Mouse (Mus musculus) right cerebral cortex, postnatal 4 days (tissue): ENCODE measurements at regions not wholly inside any gene's neighbourhood (a gene's known extent, or its start where the extent isn't known, plus 50 kb on each side); places are given as distances from the start of the nearest gene placed in this dataset.

ENCODE experiments used
- DNase-seq: peaks from one replicate; pipeline ENCODE4 v3.0.0-alpha.2; 2022

- DNase-seq, result no peak
Observed at GRCm38 (mm10) chr7:135818298-135818697, 102.1 kb upstream of the Mki67 start.

- DNase-seq, result no peak
Observed at GRCm38 (mm10) chr7:135823884-135824750, 108.0 kb upstream of the Mki67 start.

- no peak for DNase-seq
Observed at GRCm38 (mm10) chr7:135829246-135829645, 113.1 kb upstream of the Mki67 start.

- DNase-seq, result no peak
Observed at GRCm38 (mm10) chr7:135833425-135833824, 117.3 kb upstream of the Mki67 start.

GRCm38 (mm10) chr7:135836808-135837733 is 120.9 kb upstream of the Mki67 start:
- peak; percentile 80 for DNase-seq

GRCm38 (mm10) chr7:135844018-135844417 is 127.9 kb upstream of the Mki67 start:
- DNase-seq, result no peak

GRCm38 (mm10) chr7:135847304-135847703 is 131.1 kb upstream of the Mki67 start:
- DNase-seq, result no peak

- no peak for DNase-seq
Observed at GRCm38 (mm10) chr7:135848170-135848569, 132.0 kb upstream of the Mki67 start.

GRCm38 (mm10) chr7:135848833-135849232 is 132.7 kb upstream of the Mki67 start:
- DNase-seq, result no peak

- peak; percentile 54 for DNase-seq
Observed at GRCm38 (mm10) chr7:135853127-135853813, 137.1 kb upstream of the Mki67 start.

GRCm38 (mm10) chr7:135853814-135854324 is 137.7 kb upstream of the Mki67 start:
- DNase-seq, result no peak

GRCm38 (mm10) chr7:135860288-135860687 is 144.1 kb upstream of the Mki67 start:
- no peak for DNase-seq

GRCm38 (mm10) chr7:135860741-135861408 is 144.7 kb upstream of the Mki67 start:
- DNase-seq, result no peak

- DNase-seq, result no peak
Observed at GRCm38 (mm10) chr7:135861409-135861805, 145.2 kb upstream of the Mki67 start.

GRCm38 (mm10) chr7:135863581-135864426 is 147.6 kb upstream of the Mki67 start:
- no peak for DNase-seq

GRCm38 (mm10) chr7:135870981-135871380 is 154.8 kb upstream of the Mki67 start:
- no peak for DNase-seq

GRCm38 (mm10) chr7:135877091-135877874 is 161.1 kb upstream of the Mki67 start:
- DNase-seq, result no peak

GRCm38 (mm10) chr7:135878750-135879149 is 162.6 kb upstream of the Mki67 start:
- DNase-seq, result no peak

GRCm38 (mm10) chr7:135880446-135880845 is 164.3 kb upstream of the Mki67 start:
- DNase-seq, result no peak

- no peak for DNase-seq
Observed at GRCm38 (mm10) chr7:135882306-135882705, 166.1 kb upstream of the Mki67 start.
